Mouse (Mus musculus) thymus, postnatal 36 days (tissue): ENCODE data around the gene Car8.
"Not testable (repeated sequence)": the region's sequence is repeated elsewhere in the genome, so short reads cannot be mapped to it uniquely, and the experiment has no call there.

Experiments used
- DNase-seq, 2 experiments: peaks; one replicate each; pipeline ENCODE4 v3.0.0; 2022; ENCODE audit warnings: mixed read lengths in 2 of 2

Car8 gene

GRCm38 (mm10) chr4:8201631-8202030, 37.2 kb downstream of the Car8 start:
- DNase-seq: no peak

GRCm38 (mm10) chr4:8200081-8200480, 38.8 kb downstream of the Car8 start:
- no peak for DNase-seq

DNA sequence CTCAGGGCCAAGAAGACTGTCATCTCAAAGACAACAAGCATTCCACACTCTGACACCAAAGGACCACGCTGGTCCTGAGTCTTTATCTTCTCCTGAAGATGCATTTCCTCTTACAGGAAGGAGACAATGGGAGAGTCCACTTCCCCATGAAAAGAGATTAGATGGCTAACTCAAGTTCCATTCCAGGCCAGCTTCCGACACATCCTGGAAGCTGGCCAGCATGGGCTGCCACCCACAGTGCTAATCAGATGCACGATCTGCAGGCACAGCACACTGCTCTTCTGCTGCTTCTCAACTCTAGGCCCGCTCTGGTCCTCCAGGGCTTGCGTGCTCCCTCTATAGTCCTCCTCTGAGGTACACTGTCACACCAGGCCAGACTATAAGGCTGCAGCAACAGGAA, 40.8 kb downstream of the Car8 start:
- no peak for DNase-seq

DNA sequence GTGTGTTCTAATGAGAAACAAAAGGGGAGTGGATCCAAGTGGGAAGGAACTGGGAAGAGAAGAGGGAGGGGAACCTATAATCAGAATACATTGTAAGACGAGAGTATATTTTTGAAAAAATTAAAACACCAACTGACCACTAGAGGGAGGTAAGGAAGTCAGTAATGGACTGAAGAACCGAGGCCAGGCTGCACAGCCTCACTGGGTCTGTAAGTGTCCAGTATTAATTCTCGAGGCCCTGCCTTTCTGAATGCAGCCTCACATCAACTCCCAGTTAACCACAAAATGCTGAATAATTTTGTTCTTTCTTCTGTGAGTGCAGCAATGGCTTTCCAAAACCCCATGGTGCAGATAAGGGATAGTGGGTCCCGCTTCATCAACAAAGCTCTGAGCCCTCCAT, 48.4 kb downstream of the Car8 start:
- no peak for DNase-seq

GRCm38 (mm10) chr4:8186921-8187687, 51.7 kb downstream of the Car8 start:
- no peak for DNase-seq

GRCm38 (mm10) chr4:8180576-8180975, 58.3 kb downstream of the Car8 start:
- DNase-seq: no peak

- no peak for DNase-seq
Observed at GRCm38 (mm10) chr4:8154589-8155198, 84.1 kb downstream of the Car8 start.

DNA sequence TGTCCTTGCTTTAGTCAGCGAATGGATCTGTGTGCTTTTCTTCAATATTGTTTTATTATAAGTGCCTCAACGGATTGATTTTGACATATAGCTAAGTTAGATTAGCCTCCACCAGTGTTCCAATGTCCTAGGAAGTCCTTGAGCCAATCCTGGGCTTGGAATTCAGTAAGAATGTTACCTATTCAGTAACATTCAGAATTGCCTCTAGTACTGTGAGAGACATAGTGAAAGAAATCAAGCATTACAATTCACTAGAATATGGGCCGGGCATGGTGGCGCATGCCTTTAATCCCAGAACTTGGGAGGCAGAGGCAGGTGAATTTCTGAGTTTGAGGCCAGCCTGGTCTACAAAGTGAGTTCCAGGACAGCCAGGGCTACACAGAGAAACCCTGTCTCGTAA, 84.9 kb downstream of the Car8 start:
- DNase-seq: not testable (repeated sequence)

- DNase-seq: no peak
Observed at GRCm38 (mm10) chr4:8137403-8137802, 101.4 kb downstream of the Car8 start.

- no peak for DNase-seq
Observed at GRCm38 (mm10) chr4:8132024-8132423, 106.8 kb downstream of the Car8 start.

DNA sequence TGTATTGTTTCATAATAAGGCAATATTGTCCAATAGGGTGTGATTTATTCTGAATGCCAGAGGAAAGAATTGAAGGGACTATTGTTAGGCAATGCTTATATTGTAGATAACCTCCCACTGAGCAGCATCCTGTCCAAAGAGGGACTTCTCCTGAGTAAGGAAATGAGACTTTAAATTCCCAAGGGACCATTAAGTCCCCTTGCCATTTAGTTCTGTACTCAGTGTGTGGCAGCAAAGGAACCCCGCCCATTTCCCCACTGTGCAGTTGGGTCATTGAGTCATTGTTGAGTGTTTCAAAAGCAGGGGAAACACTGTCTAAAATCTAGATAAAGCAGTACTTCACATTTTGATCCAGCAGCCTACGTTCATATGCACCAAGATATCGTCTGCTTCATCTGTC, 125.3 kb downstream of the Car8 start:
- DNase-seq: no peak

DNA sequence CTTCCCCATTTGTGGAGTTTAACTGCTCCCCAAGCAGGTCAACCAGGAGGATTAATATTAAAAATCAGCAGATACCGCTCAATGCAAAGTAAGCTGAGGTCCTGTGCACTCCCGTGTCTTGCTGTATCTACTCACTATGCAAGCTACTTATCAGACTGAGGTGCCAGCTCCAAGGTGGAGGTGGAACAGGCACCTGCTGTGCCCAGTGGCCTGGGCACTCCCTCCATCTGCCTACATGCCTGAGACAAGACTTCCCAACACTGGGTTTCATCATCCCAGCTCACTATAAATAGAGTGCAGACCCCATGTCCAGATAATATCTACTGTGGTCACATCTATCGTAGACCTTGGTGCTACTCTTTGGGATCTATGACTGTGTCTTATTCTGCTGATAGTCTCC, 127.0 kb downstream of the Car8 start:
- no peak for DNase-seq

GRCm38 (mm10) chr4:8109906-8110567, 128.8 kb downstream of the Car8 start:
- no peak for DNase-seq

- no peak for DNase-seq
Observed at GRCm38 (mm10) chr4:8101466-8101865, 137.4 kb downstream of the Car8 start.

DNA sequence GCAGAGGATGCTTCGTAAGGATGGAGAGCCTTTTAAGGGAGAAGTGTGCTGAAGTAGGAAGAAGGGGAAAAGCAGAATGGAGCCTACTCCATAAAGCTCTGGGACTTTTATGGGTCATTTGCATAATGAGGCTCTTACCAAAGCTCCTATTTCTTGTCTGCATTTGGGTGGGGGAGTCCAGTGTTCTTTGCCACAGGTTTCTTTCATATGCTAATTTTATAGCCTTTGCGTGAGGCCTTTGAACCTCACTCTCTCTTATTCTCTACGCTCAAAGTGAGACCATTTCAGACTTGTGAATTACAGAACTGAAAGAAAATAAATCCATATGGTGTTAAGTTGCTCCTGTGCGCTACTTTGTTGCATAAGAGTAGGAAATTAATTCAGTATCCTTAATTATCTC, 140.8 kb downstream of the Car8 start:
- no peak for DNase-seq

DNA sequence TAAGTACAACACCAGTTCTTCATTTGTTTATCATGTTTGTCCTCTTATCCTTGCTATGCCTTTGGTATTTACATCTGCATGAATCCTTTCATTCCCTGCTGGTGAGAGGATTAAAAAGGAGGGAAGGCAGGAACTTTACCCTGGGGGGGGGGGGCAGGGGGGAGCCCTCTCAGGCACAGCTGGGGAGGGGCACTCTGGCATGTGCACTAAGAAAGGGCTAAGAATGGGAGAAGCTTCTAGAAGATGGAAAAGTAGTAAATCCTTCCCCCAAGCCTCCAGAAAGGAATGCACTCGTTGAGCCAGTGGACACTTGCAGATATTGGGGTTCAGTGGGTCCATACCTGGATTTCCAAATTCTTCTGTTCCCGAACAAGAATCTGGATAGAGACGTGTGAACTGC, 141.2 kb downstream of the Car8 start:
- DNase-seq: no peak

GRCm38 (mm10) chr4:8093566-8093965, 145.3 kb downstream of the Car8 start:
- not testable (repeated sequence) for DNase-seq
